Mouse (Mus musculus): ENCODE data around the gene Efcab7. TPM values are rescaled to one million over a fixed set of nuclear protein-coding genes. Genes with fewer than 3 reads are reported as not detected.
A peak's percentile ranks its signal among the peaks of the same experiment; 100 is the strongest.

The Efcab7 gene
- polyA plus RNA-seq, 1 experiment from 2014 or later: 3.3 TPM

DNA sequence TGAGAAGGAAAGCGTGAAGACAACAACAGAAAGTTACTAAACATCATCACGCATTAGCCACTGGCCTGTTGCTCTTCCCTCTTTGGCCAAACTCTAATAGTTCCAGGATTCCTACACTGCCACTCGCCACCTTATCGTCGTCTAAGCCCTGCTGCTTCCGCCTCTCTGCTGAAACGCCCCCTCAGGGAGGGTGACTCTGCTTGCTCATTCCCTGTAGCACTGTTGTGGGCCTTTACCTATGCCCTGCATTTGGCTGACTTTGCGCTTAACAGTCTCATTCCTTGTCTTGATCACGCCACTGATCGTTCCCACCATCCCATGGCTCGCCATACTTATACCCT is 102.2 kb downstream of the Efcab7 start:
- peak overlapping the region; percentile 64; the same call in 1 of the 2 replicates for H3K4me3 ChIP-seq (ENCODE audit: inconsistent target)
- peaks cover 52% of the 10 kb centered on the region for H3K79me2 ChIP-seq (ENCODE audit: inconsistent target)
- H3K36me3 ChIP-seq (ENCODE audit: inconsistent target): no peaks in the 10 kb centered on the region
- H3K27ac ChIP-seq: no peak overlapping the region
- 90% methylated on average over 11 of the region's 11 CpGs for WGBS (ENCODE audit: missing documents)

DNA sequence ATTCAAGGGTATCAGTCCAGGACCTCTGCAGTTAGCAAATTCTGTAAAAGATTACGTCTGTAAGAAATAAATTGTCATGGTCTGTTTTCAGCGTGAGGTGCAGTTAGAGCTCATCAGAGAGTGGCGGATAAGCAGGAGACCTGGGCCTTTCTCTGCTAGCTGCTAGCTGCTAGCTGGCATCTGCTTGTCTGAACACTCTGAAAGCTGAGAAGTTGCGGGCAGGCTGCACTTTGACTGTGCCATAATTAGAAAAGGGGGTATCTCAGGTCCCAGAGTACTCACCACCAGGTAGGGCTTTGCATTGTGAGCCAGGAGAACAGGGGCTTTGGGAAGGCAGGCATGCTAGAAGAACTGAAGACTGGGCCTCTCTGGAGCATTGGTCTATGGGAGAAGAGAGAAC is 102.8 kb downstream of the Efcab7 start:
- Histone ChIP-seq H3K27ac (no peak overlapping the region), H3K79me2 (ENCODE audit: inconsistent target) (peaks cover 52% of the 10 kb centered on the region), H3K36me3 (ENCODE audit: inconsistent target) (no peaks in the 10 kb centered on the region), H3K4me3 (ENCODE audit: inconsistent target) (no peak overlapping the region)
- WGBS (ENCODE audit: missing documents): 95% methylated on average over 4 of the region's 4 CpGs

DNA sequence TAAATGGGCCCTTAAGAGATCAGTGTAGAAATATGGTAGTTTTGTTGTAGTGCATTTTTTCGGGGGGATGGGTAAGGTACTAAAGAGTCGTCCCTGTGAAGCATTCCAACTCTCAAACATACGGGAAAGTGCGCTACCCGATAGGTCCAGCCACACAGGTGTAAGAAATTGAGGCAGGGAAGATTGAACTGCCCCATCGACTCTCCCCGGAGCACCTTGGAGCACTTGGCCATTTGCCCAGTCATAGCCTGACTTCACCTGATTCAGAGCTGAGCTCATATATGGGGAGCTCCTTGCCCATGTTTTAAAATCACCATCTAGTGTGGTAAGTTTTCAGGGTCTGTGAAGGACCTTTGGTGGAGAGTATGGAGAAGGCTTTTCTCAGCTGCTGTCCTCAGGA is 105.9 kb downstream of the Efcab7 start:
- Histone ChIP-seq H3K79me2 (ENCODE audit: inconsistent target) (peaks cover 60% of the 10 kb centered on the region), H3K36me3 (ENCODE audit: inconsistent target) (no peaks in the 10 kb centered on the region), H3K4me3 (ENCODE audit: inconsistent target) (no peak overlapping the region), H3K27ac (no peak overlapping the region)
- over 99% methylated on average over 6 of the region's 7 CpGs for WGBS (ENCODE audit: missing documents)

DNA sequence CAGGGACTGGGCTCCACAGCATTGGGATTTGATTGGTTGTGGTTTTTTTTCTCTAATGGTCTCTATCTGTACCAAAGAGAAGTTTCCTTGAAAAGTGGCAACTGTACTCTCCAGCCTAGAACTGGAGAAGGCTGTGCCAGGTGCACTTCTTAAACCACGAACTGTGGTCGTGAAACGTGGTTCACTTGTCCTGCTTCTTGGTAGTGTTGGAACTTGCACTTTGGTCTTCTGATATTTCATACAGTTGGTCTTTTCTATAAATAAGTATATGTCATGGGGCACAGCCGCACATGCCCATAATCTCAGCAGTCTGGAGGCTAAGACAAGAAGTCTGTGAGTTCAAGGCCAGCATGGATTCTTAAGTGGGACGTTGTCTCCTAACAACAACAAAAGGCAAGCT is 107.3 kb downstream of the Efcab7 start:
- peaks cover 46% of the 10 kb centered on the region for H3K79me2 ChIP-seq (ENCODE audit: inconsistent target)
- 78% methylated on average over 5 of the region's 5 CpGs for WGBS (ENCODE audit: missing documents)
- H3K36me3 ChIP-seq (ENCODE audit: inconsistent target): no peaks in the 10 kb centered on the region
- no peak overlapping the region for H3K4me3 ChIP-seq (ENCODE audit: inconsistent target)
- H3K27ac ChIP-seq: no peak overlapping the region

DNA sequence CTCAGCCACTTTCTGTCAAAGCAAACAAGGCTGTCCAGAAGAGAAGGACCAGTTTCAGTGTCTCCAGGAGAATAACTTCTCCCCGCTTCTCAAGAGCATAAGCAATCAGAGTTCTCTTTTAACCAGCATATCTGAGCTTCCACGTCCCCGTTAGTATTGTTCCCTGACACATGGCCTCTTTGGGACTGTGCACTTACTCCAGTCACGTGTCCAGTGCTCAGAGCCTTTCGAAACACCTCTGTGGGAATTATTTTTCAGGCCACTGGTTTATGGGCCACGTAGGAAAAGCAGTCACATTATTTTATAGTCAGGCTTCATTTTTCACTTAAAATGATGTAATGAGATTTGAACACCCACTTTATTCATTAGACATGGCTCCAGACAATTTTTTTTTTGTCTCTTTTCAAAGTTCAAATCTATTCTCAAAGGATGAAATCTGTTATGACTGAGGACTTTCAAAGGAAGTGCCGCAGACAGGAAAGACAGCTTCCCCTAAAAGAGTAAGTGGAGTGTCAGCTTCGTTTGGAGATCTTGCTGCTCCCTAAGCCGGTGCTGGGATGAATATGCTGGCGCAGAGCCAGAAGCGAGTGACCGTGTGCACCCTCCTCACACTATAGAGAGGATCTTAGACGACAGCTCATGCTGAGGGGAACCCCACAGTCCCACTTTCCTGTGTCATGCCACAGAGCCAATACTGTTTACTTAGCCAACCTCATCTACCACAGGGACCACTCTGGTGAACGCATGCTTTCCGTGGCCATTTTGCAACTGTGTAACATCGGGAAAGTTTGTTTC is 110.9 kb downstream of the Efcab7 start:
- no peak overlapping the region for H3K4me3 ChIP-seq (ENCODE audit: inconsistent target)
- 64% methylated on average over 16 of the region's 16 CpGs for WGBS (ENCODE audit: missing documents)
- peaks cover 16% of the 10 kb centered on the region; the same call in 1 of the 2 replicates for H3K79me2 ChIP-seq (ENCODE audit: inconsistent target)
- no peaks in the 10 kb centered on the region for H3K36me3 ChIP-seq (ENCODE audit: inconsistent target)
- no peak overlapping the region for H3K27ac ChIP-seq

DNA sequence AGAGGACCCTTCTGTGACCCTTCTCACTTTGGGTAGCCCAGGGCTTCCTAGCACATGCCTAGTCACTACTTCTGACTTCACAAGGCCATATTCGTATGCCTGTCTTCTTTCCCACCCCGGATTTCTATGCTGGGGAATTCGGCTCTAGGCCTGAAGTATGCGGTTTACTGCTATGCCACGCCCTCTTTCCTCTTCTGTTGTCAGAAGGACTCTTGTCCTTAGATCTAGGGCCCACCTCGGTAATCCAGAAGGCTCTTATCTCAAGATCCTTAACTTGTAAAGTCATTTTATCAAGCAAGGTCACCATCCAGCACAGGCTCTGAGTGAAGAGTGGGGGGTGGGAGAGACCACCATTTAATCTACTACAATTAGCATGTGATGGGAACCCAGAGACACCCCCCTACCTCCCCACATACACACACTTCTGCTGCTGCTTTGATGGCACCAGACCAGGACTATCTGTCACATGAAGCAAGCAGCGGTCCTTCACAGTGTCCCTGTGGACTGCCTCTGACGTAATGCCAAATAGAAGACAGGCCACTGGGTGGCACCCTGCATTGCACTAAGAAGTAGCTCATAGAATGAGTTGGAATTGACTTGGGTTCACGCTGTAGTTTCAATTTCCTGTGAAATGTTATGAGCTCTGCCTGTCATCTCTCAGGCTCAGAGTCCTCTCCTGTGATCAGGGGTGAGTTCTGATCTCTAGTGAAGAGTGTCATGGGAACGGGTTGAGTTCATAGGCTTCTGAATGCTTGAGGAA is 112.8 kb downstream of the Efcab7 start:
- H3K4me3 ChIP-seq (ENCODE audit: inconsistent target): no peak overlapping the region
- 87% methylated on average over 10 of the region's 10 CpGs for WGBS (ENCODE audit: missing documents)
- peaks cover 8% of the 10 kb centered on the region; the same call in 1 of the 2 replicates for H3K79me2 ChIP-seq (ENCODE audit: inconsistent target)
- H3K36me3 ChIP-seq (ENCODE audit: inconsistent target): no peaks in the 10 kb centered on the region
- H3K27ac ChIP-seq: no peak overlapping the region

DNA sequence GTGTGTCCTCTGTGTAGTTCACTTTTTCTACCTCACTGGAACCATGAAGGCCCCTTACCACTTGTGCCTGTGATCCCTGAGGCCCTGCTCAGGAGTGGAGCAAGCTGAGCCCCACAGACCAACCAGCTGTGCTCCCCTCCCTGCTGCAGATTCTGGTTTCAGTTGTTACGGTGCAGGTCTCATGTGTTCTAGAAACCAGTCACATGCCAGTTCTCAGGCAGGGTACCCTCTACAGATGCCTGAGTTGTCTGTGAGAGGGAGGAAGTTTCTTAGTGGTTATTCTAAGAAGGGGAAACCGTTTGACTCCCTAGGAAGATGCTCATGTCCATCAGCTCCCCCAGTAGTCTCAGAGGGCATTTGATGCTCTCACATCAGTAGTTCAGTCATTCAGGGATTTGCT is 115.6 kb downstream of the Efcab7 start:
- no peak overlapping the region for H3K27ac ChIP-seq
- WGBS (ENCODE audit: missing documents): 59% methylated on average over 2 of the region's 2 CpGs
- no peaks in the 10 kb centered on the region for H3K79me2 ChIP-seq (ENCODE audit: inconsistent target)
- no peaks in the 10 kb centered on the region for H3K36me3 ChIP-seq (ENCODE audit: inconsistent target)
- H3K4me3 ChIP-seq (ENCODE audit: inconsistent target): no peak overlapping the region

DNA sequence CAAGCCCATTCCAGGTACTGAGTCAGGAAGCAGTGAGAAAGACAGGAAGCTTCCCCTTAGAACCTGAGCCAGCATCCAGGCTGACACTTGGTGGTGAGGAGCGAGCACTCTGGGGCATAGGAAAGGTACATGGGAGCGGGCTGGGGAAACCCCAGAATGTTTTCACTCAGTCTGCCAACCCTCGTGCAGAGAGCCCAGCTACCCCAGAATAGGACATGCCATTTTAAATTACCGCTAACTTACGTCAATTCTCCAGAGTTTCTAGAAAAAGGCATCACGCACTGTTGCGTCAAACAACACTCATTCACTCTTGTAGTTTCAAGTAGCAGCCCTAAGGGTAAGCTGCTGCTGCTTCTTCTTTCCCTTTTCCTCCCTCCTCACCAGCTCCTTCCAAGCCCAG is 116.0 kb downstream of the Efcab7 start:
- 91% methylated on average over 7 of the region's 7 CpGs for WGBS (ENCODE audit: missing documents)
- H3K4me3 ChIP-seq (ENCODE audit: inconsistent target): no peak overlapping the region
- no peaks in the 10 kb centered on the region for H3K36me3 ChIP-seq (ENCODE audit: inconsistent target)
- H3K27ac ChIP-seq: no peak overlapping the region
- no peaks in the 10 kb centered on the region for H3K79me2 ChIP-seq (ENCODE audit: inconsistent target)

DNA sequence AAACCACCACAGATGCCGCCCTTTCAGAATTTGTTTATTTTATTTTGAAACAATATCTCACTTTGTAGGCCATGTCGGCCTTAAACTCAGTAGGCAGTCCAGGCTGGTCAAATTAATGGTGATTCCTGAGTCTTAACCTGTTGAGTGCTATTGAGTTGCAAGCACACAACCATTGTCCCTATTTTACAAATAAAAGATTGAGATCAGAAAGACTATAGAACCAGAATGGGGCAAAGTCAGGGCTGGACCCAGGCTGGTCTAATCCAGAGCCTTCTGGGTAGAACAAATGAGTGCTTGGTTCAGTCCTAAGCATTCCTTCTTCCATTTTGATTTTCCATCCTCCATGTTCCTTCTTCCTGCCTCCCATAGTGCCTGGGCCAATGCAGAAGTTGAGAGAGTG is 117.5 kb downstream of the Efcab7 start:
- WGBS (ENCODE audit: missing documents): 100% methylated on average over 2 of the region's 2 CpGs
- no peak overlapping the region for H3K27ac ChIP-seq

DNA sequence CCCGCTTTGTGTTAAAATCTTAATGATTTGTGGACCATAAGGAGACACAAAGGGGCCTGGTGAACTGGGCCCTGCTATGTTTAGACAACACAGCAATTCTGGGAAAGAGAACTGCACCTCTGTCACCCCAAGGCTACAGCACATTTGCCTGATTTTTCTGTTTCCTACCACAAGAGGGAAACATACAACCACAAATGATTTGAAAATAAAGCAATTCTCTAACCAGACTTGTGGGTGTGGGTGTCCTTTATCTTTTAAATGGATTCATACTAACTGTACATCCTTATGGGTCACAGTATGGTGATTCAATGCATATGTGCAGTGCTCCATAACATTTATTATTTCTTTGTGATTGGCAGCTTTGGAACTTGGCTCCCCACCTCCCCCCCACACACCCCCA is 118.2 kb downstream of the Efcab7 start:
- H3K36me3 ChIP-seq (ENCODE audit: inconsistent target): no peaks in the 10 kb centered on the region
- 94% methylated on average over 1 of the region's 1 CpGs for WGBS (ENCODE audit: missing documents)
- no peaks in the 10 kb centered on the region for H3K79me2 ChIP-seq (ENCODE audit: inconsistent target)

More for the DNA sequence above, 117.5 kb downstream of the Efcab7 start:
- H3K36me3 ChIP-seq (ENCODE audit: inconsistent target): no peaks in the 10 kb centered on the region
- H3K79me2 ChIP-seq (ENCODE audit: inconsistent target): no peaks in the 10 kb centered on the region
- no peak overlapping the region for H3K4me3 ChIP-seq (ENCODE audit: inconsistent target)

DNA sequence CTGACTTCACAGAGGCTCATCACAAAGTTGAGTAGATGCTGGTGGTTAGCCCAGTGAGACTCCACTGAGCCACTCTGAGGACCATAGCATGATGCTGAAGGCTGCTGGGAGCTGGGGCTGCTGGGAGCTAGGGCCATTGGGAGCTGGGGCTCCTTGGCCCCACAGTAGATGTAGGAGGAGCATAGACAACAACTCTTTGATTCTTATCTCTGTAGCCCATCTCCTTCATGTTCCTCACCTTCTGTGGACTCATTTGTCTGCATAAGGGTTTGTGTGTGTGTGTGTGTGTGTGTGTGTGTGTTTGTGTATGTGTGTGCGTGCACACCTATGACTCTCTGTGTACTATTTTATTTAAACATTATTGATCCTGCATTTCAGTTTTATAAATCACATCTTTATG is 118.9 kb downstream of the Efcab7 start:
- no CpG with 5 or more reads among the region's 1 CpGs for WGBS (ENCODE audit: missing documents)
- no peaks in the 10 kb centered on the region for H3K79me2 ChIP-seq (ENCODE audit: inconsistent target)
- H3K27ac ChIP-seq: no peak overlapping the region
- no peak overlapping the region for H3K4me3 ChIP-seq (ENCODE audit: inconsistent target)
- no peaks in the 10 kb centered on the region for H3K36me3 ChIP-seq (ENCODE audit: inconsistent target)

More for the DNA sequence above, 118.2 kb downstream of the Efcab7 start:
- Histone ChIP-seq H3K4me3 (ENCODE audit: inconsistent target) (no peak overlapping the region), H3K27ac (no peak overlapping the region)

DNA sequence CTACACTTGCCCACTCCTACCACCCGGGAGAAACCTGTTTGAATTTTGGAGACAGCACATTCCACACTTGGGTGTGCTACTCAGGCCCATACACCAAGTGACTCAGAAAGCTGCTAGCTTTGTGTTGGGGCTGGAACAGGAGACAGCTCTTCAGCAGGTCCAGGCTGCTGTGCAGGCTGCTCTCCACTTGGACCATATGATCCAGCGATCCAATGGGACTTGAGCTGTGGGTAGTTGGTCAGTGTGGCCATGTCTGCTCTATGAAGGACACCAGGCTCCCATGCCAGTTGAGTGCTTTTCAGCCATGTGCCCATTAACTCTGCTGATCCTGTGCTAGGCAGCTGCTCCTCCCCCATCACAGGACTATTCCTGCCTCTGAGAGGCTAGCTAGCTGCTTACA is 124.9 kb downstream of the Efcab7 start:
- H3K4me3 ChIP-seq (ENCODE audit: inconsistent target): no peak overlapping the region
- H3K79me2 ChIP-seq (ENCODE audit: inconsistent target): peaks cover 5% of the 10 kb centered on the region; the same call in 1 of the 2 replicates
- no peak overlapping the region for H3K27ac ChIP-seq
- no peaks in the 10 kb centered on the region for H3K36me3 ChIP-seq (ENCODE audit: inconsistent target)
- whole genome bisulfite sequencing (ENCODE audit: missing documents): 100% methylated on average over 2 of the region's 2 CpGs

DNA sequence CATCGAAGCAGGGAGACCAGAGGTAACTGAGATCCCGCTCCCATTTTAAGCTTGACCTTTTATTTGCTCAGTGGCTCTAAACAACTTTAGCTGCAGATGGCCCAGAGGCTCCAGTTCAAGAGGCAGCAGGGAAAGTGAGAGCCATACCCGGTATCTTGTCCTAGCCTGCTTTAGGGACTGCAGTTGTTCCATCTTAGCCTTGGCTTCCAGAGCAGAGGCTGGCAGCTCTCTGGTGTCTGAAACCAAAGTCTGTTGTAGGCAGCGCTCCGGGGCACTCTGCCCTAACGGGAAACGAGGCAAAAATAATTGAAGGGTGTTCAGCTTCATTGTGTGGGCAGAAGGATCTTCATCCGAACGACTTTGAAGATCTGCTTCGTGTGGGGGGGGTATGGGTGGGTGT is 126.4 kb downstream of the Efcab7 start:
- Histone ChIP-seq H3K36me3 (ENCODE audit: inconsistent target) (no peaks in the 10 kb centered on the region), H3K27ac (no peak overlapping the region), H3K4me3 (ENCODE audit: inconsistent target) (no peak overlapping the region), H3K79me2 (ENCODE audit: inconsistent target) (peaks cover 5% of the 10 kb centered on the region; the same call in 1 of the 2 replicates)
- WGBS (ENCODE audit: missing documents): 93% methylated on average over 10 of the region's 10 CpGs

DNA sequence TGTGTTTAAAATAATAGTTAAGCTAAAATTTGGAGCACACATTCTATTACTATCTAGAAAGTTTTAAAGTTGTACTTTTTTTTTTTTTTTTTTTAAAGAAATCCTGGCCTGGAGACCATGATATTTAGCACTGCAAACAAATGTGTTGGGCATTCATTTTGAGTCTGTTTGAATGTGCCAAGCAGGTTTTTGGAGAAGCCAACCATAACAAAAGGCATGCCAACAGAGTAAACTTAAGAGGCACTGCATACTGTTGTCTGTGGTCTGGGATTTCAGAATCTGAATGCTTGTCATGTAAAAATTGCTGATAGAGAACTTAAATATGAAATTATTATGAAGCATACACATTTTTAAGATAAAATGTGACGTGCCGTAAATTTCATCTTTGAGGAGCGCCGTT is 128.2 kb downstream of the Efcab7 start:
- Histone ChIP-seq H3K36me3 (ENCODE audit: inconsistent target) (no peaks in the 10 kb centered on the region), H3K4me3 (ENCODE audit: inconsistent target) (no peak overlapping the region), H3K27ac (no peak overlapping the region), H3K79me2 (ENCODE audit: inconsistent target) (peaks cover 5% of the 10 kb centered on the region; the same call in 1 of the 2 replicates)
- 96% methylated on average over 4 of the region's 4 CpGs for WGBS (ENCODE audit: missing documents)
